Mouse (Mus musculus) MEL (cell line): ENCODE data around the gene Nup188. TPM values are rescaled to one million over a fixed set of nuclear protein-coding genes. Genes with fewer than 3 reads are reported as not detected.
A peak's percentile ranks its signal among the peaks of the same experiment; 100 is the strongest.

Experiments
- DNase-seq: peaks from one replicate; pipeline ENCODE4 v3.0.0; 2011; ENCODE audit warnings: low read depth, low spot score
- H3K27ac ChIP-seq: 2 replicates; pipeline ENCODE4 v1.5.1; 2012; ENCODE audit warnings: low read depth, mild to moderate bottlenecking, control low read depth, low read length, moderate library complexity; ENCODE audit not compliant: control insufficient read depth
- H3K27me3 ChIP-seq, 2 experiments: fragments of 150-350 bp in 1 of 2; sonication (generic) in 1 of 2; 2 replicates each; pipeline ENCODE4 v1.6.1; 2012; ENCODE audit warnings: low read length in 2 of 2, mild to moderate bottlenecking in 2 of 2, improper control_type of control experiment in 1 of 2, moderate library complexity in 1 of 2; ENCODE audit not compliant: insufficient read depth in 2 of 2, control insufficient read depth in 1 of 2
- H3K36me3 ChIP-seq, 2 experiments: 2 replicates each; pipeline ENCODE4 v1.6.1; 2012 to 2014; ENCODE audit warnings: low read length in 2 of 2, improper control_type of control experiment in 1 of 2, inconsistent platforms in 1 of 2, mild to moderate bottlenecking in 1 of 2; ENCODE audit not compliant: insufficient read depth in 2 of 2, control insufficient read depth in 1 of 2
- H3K4me1 ChIP-seq, 2 experiments: fragments of 150-350 bp in 1 of 2; sonication (generic) in 1 of 2; 2 replicates each; pipeline ENCODE4 v1.6.1; 2012; ENCODE audit warnings: low read length in 2 of 2, improper control_type of control experiment in 1 of 2, mild to moderate bottlenecking in 1 of 2; ENCODE audit not compliant: insufficient read depth in 2 of 2, control insufficient read depth in 1 of 2
- H3K4me3 ChIP-seq, 2 experiments: fragments of 150-350 bp in 1 of 2; sonication (generic) in 1 of 2; 2 replicates each; pipeline ENCODE4 v1.5.1; 2012; ENCODE audit warnings: low read depth in 2 of 2, low read length in 2 of 2, mild to moderate bottlenecking in 2 of 2, moderate library complexity in 2 of 2, control low read depth in 1 of 2, improper control_type of control experiment in 1 of 2; ENCODE audit not compliant: control insufficient read depth in 1 of 2, insufficient read depth in 1 of 2
- H3K79me2 ChIP-seq: 2 replicates; pipeline ENCODE4 v1.6.1; 2012; ENCODE audit warnings: mild to moderate bottlenecking, low read length, moderate library complexity; ENCODE audit not compliant: control insufficient read depth, poor library complexity, insufficient read depth
- H3K9ac ChIP-seq: 2 replicates; pipeline ENCODE4 v1.6.1; 2012; ENCODE audit warnings: low read depth, mild to moderate bottlenecking, control low read depth, low read length, moderate library complexity; ENCODE audit not compliant: control insufficient read depth, poor library complexity, severe bottlenecking
- H3K9me3 ChIP-seq: fragments of 150-350 bp; sonication (generic); replicated peaks from 2 replicates; pipeline ENCODE4 v1.6.1; 2012; ENCODE audit warnings: mild to moderate bottlenecking, low read length, improper control_type of control experiment, moderate library complexity; ENCODE audit not compliant: insufficient read depth
- CHD2 ChIP-seq: IDR thresholded peaks from 2 replicates; pipeline ENCODE4 v1.6.1; 2011; ENCODE audit warnings: low read length, improper control_type of control experiment
- E2F4 ChIP-seq: IDR thresholded peaks from 2 replicates; pipeline ENCODE4 v1.6.1; 2011; ENCODE audit warnings: low read depth, low read length, improper control_type of control experiment, borderline replicate concordance
- ELF1 ChIP-seq: IDR thresholded peaks from 2 replicates; pipeline ENCODE4 v1.6.1; 2014; ENCODE audit warnings: low read depth, mild to moderate bottlenecking, inconsistent platforms, low read length, improper control_type of control experiment, moderate library complexity
- EP300 ChIP-seq, 2 experiments: IDR thresholded peaks; 2 replicates each; pipeline ENCODE4 v1.6.1; 2011; ENCODE audit warnings: improper control_type of control experiment in 2 of 2, low read length in 2 of 2, low read depth in 1 of 2, mild to moderate bottlenecking in 1 of 2
- GATA1 ChIP-seq: IDR thresholded peaks from 2 replicates; pipeline ENCODE4 v1.6.1; 2011; ENCODE audit warnings: low read depth, low read length, improper control_type of control experiment
- KAT2A ChIP-seq: conservative IDR thresholded peaks from 2 replicates; pipeline ENCODE4 v1.6.1; 2012; ENCODE audit warnings: low read depth, low read length, improper control_type of control experiment, inconsistent platforms
- MAFK ChIP-seq: IDR thresholded peaks from 2 replicates; pipeline ENCODE4 v1.6.1; 2011; ENCODE audit warnings: low read depth, mild to moderate bottlenecking, low read length, improper control_type of control experiment, borderline replicate concordance
- MAX ChIP-seq: IDR thresholded peaks from 2 replicates; pipeline ENCODE4 v1.6.1; 2011; ENCODE audit warnings: low read length, improper control_type of control experiment
- MAZ ChIP-seq: IDR thresholded peaks from 2 replicates; pipeline ENCODE4 v1.6.1; 2012; ENCODE audit warnings: low read depth, mild to moderate bottlenecking, inconsistent platforms, low read length, improper control_type of control experiment
- MEF2A ChIP-seq: IDR thresholded peaks from 2 replicates; pipeline ENCODE4 v1.6.1; 2014; ENCODE audit warnings: low read depth, mild to moderate bottlenecking, inconsistent platforms, low read length, improper control_type of control experiment; ENCODE audit not compliant: poor library complexity, insufficient replicate concordance, severe bottlenecking; ENCODE audit errors: extremely low read depth
- MYB ChIP-seq: IDR thresholded peaks from 2 replicates; pipeline ENCODE4 v1.6.1; 2011; ENCODE audit warnings: mild to moderate bottlenecking, low read depth, low read length, improper control_type of control experiment
- MYC ChIP-seq: IDR thresholded peaks from 2 replicates; pipeline ENCODE4 v1.6.1; 2011; ENCODE audit warnings: low read depth, mild to moderate bottlenecking, low read length, improper control_type of control experiment, moderate library complexity
- NELFE ChIP-seq: IDR thresholded peaks from 2 replicates; pipeline ENCODE4 v1.6.1; 2011; ENCODE audit warnings: low read depth, low read length, improper control_type of control experiment
- NRF1 ChIP-seq: IDR thresholded peaks from 2 replicates; pipeline ENCODE4 v1.6.1; 2014; ENCODE audit warnings: low read depth, mild to moderate bottlenecking, inconsistent platforms, low read length, improper control_type of control experiment, moderate library complexity; ENCODE audit not compliant: poor library complexity, insufficient read depth, severe bottlenecking
- POLR2A ChIP-seq, 2 experiments: IDR thresholded peaks; 2 replicates each; pipeline ENCODE4 v1.6.1; 2011 to 2012; ENCODE audit warnings: low read length in 2 of 2, mild to moderate bottlenecking in 2 of 2, control low read depth in 1 of 2, improper control_type of control experiment in 1 of 2, low read depth in 1 of 2, moderate library complexity in 1 of 2; ENCODE audit not compliant: control insufficient read depth in 1 of 2, insufficient read depth in 1 of 2, poor library complexity in 1 of 2
- SIN3A ChIP-seq: IDR thresholded peaks from 2 replicates; pipeline ENCODE4 v1.6.1; 2012; ENCODE audit warnings: low read length, improper control_type of control experiment, inconsistent platforms
- SMC3 ChIP-seq: IDR thresholded peaks from 2 replicates; pipeline ENCODE4 v1.6.1; 2011; ENCODE audit warnings: low read depth, low read length, improper control_type of control experiment
- TAL1 ChIP-seq: IDR thresholded peaks from 2 replicates; pipeline ENCODE4 v1.6.1; 2012; ENCODE audit warnings: mild to moderate bottlenecking, inconsistent platforms, low read length, moderate library complexity, mixed read lengths
- TBP ChIP-seq: IDR thresholded peaks from 2 replicates; pipeline ENCODE4 v1.8.0; 2011; ENCODE audit warnings: low read depth, low read length, improper control_type of control experiment
- TCF12 ChIP-seq: IDR thresholded peaks from 2 replicates; pipeline ENCODE4 v1.6.1; 2014; ENCODE audit warnings: low read depth, mild to moderate bottlenecking, inconsistent platforms, low read length, improper control_type of control experiment, moderate library complexity
- UBTF ChIP-seq: IDR thresholded peaks from 2 replicates; pipeline ENCODE4 v1.6.1; 2012; ENCODE audit warnings: low read depth, mild to moderate bottlenecking, inconsistent platforms, low read length, improper control_type of control experiment, moderate library complexity, borderline replicate concordance; ENCODE audit not compliant: insufficient read depth
- USF2 ChIP-seq, 2 experiments: IDR thresholded peaks; 2 replicates each; pipeline ENCODE4 v1.6.1; 2011 to 2012; ENCODE audit warnings: improper control_type of control experiment in 2 of 2, low read length in 2 of 2, borderline replicate concordance in 1 of 2, inconsistent platforms in 1 of 2, low read depth in 1 of 2, mild to moderate bottlenecking in 1 of 2; ENCODE audit not compliant: insufficient read depth in 1 of 2
- ZC3H11A ChIP-seq: IDR thresholded peaks from 2 replicates; pipeline ENCODE4 v1.6.1; 2012; ENCODE audit warnings: low read depth, mild to moderate bottlenecking, inconsistent platforms, low read length, improper control_type of control experiment
- ZMIZ1 ChIP-seq: IDR thresholded peaks from 2 replicates; pipeline ENCODE4 v1.6.1; 2012; ENCODE audit warnings: low read depth, mild to moderate bottlenecking, inconsistent platforms, low read length, improper control_type of control experiment, moderate library complexity
- ZNF384 ChIP-seq: IDR thresholded peaks from 2 replicates; pipeline ENCODE4 v1.6.1; 2012; ENCODE audit warnings: low read depth, mild to moderate bottlenecking, inconsistent platforms, low read length, improper control_type of control experiment
- polyA plus RNA-seq, 2 experiments: library from polyadenylated mRNA; stranded (reverse) in 1 of 2; unstranded in 1 of 2; fragments of >175 nt in 1 of 2; fragments of >200 nt in 1 of 2; gene quantifications; 2 replicates each; pipeline versions ENCODE4 v1.2.1 to v1.2.4; 2012; ENCODE audit warnings: low replicate concordance in 2 of 2, low read depth in 1 of 2; ENCODE audit not compliant: insufficient read length in 2 of 2, insufficient read depth in 1 of 2, missing spikeins in 1 of 2
- total RNA-seq: library from RNA; depleted of rRNA; stranded (reverse); fragments of 300-350 nt; gene quantifications from 2 replicates; pipeline ENCODE4 v1.2.3, GENCODE M21; 2012

The Nup188 gene
- total and polyA plus RNA-seq, 3 experiments: 58.6 to 119 TPM; not detected in 1

DNA sequence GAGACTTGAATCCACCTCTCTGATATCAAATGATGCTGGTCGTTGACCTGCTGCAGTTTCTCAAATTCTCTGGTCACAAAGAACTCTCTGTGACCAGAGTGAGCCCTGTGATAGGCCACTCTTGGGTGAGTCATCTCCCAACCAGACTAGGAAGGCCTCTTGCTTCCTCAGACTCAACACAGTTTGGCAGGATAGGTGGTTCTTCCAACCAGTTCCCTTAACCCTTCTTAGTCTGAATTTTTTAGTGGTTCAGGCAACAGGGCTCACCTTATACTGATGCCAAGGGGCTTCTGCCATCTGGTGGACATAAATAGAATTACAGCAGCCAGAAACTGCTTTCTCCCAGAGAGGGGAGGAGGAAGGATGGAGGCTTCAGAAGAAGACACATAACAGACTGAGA, 16.1 kb upstream of the Nup188 start (continued):
- TF ChIP-seq GATA1 (no peak), SIN3A (peak; percentile 82), UBTF (no peak), E2F4 (no peak), MYC (0 out of 2 replicates have a peak, but pooled peaks have one; percentile 36), POLR2A (IDR thresholded peaks at IDR 0.05; ENCODE audit: control insufficient read depth in 1 of 2, insufficient read depth in 1 of 2, low read depth in 1 of 2, low read length in 2 of 2, poor library complexity in 1 of 2) (no peak), MYB (no peak), TAL1 (no peak), MAZ (0 out of 2 replicates have a peak, but pooled peaks have one; percentile 27), MAFK (no peak), SMC3 (peak; percentile 95), NRF1 (no peak), MAX (no peak), ZMIZ1 (no peak), EP300 (IDR thresholded peaks at IDR 0.05; ENCODE audit: low read depth in 1 of 2, low read length in 2 of 2) (no peak), USF2 (IDR thresholded peaks at IDR 0.05; ENCODE audit: borderline replicate concordance in 1 of 2, insufficient read depth in 1 of 2, low read depth in 1 of 2, low read length in 2 of 2) (no peak), ZC3H11A (peak; percentile 84), NELFE (no peak; the same call in 1 of the 2 replicates), MEF2A (no peak), TCF12 (no peak)

DNA sequence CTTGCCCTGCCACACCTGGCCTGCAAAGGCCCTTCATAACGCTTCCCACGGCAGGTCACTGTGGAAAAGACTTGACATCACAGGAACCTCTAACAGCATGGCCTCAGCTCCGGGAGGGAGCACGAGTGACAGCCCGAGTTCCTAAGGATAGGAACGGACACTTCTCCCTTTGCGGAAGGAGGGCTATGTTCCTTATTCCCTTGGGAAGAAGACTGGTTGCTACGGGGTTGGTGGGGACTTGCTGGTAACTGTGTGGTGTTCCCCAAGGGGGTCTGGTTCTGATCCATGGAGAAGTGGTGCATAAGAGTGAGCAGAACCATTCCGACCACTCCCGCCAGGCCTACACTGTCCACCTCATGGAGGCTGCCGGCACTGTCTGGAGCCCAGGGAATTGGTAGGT, 5.5 kb upstream of the Nup188 start, which contains the start of gene Gm28038:
Gene Gm28038 (plus strand): TSS at position 301 of the 400 bp plus-strand sequence.
- no peak for DNase-seq
- Histone ChIP-seq H3K9ac (no peak within 1 kb of the TSS), H3K36me3 (0 out of 4 replicates have a peak, but pooled peaks cover 0 to 2% of the 10 kb centered on the region in 2 experiments), H3K27ac (no peak within 1 kb of the TSS), H3K4me1 (peaks cover 0 to 6% of the 10 kb centered on the region in 2 experiments; a peak in 1 of 4 replicates), H3K27me3 (no peaks in the 10 kb centered on the region), H3K4me3 (no peak within 1 kb of the TSS), H3K79me2 (peaks cover 10% of the 10 kb centered on the region; the same call in 1 of the 2 replicates), H3K9me3 (no peaks in the 10 kb centered on the region)
- TF ChIP-seq ELF1: no peak
- TF ChIP-seq ZNF384: no peak
- no peak for TF ChIP-seq ZMIZ1
- TF ChIP-seq KAT2A: no peak
- TF ChIP-seq MAZ: no peak
- TF ChIP-seq CHD2: no peak
- TF ChIP-seq POLR2A (IDR thresholded peaks at IDR 0.05; ENCODE audit: control insufficient read depth in 1 of 2, insufficient read depth in 1 of 2, low read depth in 1 of 2, low read length in 2 of 2, poor library complexity in 1 of 2): no peak
- TF ChIP-seq MEF2A: no peak
- no peak for TF ChIP-seq TBP
- TF ChIP-seq GATA1: no peak
- TF ChIP-seq TCF12: no peak
